Comparison of ENCODE assay signal across 8 mouse cellular contexts in genomic region chr16:38089447-38090170, GRCm38 (mm10). TPM values are rescaled to one million over a fixed set of nuclear protein-coding genes. Genes with fewer than 3 reads are reported as not detected.
DNase-seq lines count a peak whose midpoint lies in the region; ATAC-seq and TF ChIP-seq lines count a peak whose summit lies in the region.

No protein-coding gene starts in this region.

- peak; percentile 56 for TF ChIP-seq POLR2A in heart, adult 2 months (IDR thresholded peaks at IDR 0.05; ENCODE audit: insufficient read depth, low read depth, low read length)

- TF ChIP-seq EP300 in heart, adult 2 months (IDR thresholded peaks at IDR 0.05; ENCODE audit: insufficient read depth, low read depth, low read length): no peak

- peak overlapping the region; percentile 99 for H3K27ac ChIP-seq in heart, adult 2 months
- H3K27ac ChIP-seq in hindbrain, embryonic 13.5 days: peak overlapping the region; percentile 100

- DNase-seq in heart, adult 2 months: no peak
- DNase-seq in heart, adult 8-10 months (ENCODE audit: low spot score): no peak
- DNase-seq in urinary bladder, postnatal 14 days (ENCODE audit: low spot score): peak; percentile 70
- no peak for DNase-seq in urinary bladder, postnatal 36 days (ENCODE audit: low spot score in 2 of 2)
- no peak for DNase-seq in ovary, postnatal 36 days (ENCODE audit: low spot score)
- no peak for DNase-seq in thymus, postnatal 0 days (ENCODE audit: low spot score)

- intact Hi-C loops in heart, adult 2 months (cut with DNase I): loop anchor here (2.0 to 10.0 kb wide), 6 partner anchors 15 to 405 kb away; partner anchors contain the start of genes Cox17, Gm21987, Lrrc58 and Maats1

- H3K36me3 ChIP-seq in heart, adult 2 months (ENCODE audit: control insufficient read depth, insufficient read depth, low read length): peaks cover 12% of the 10 kb centered on the region
- H3K36me3 ChIP-seq in hindbrain, embryonic 13.5 days: no peaks in the 10 kb centered on the region

- no peaks in the 10 kb centered on the region for H3K27me3 ChIP-seq in heart, adult 2 months (ENCODE audit: control insufficient read depth, insufficient read depth, low read length)
- H3K27me3 ChIP-seq in hindbrain, embryonic 13.5 days: no peaks in the 10 kb centered on the region

- no peaks in the 10 kb centered on the region for H3K9me3 ChIP-seq in hindbrain, embryonic 13.5 days

- no peak for TF ChIP-seq CTCF in heart, adult 2 months (IDR thresholded peaks at IDR 0.05)

- ATAC-seq in hindbrain, embryonic 13.5 days (ENCODE audit: low FRiP score): no peak
- ATAC-seq in megakaryocyte progenitor cell, adult 5-6 weeks (replicated peaks; ENCODE audit: poor library complexity): peak; percentile 1

- peak overlapping the region; percentile 77 for H3K4me2 ChIP-seq in hindbrain, embryonic 13.5 days

- H3K4me3 ChIP-seq in heart, adult 2 months: peak overlapping the region; percentile 88
- H3K4me3 ChIP-seq in hindbrain, embryonic 13.5 days: peak overlapping the region; percentile 97

- peaks cover 5% of the 10 kb centered on the region for H3K4me1 ChIP-seq in heart, adult 2 months (ENCODE audit: control insufficient read depth, insufficient read depth, low read length)
- peaks cover 29% of the 10 kb centered on the region for H3K4me1 ChIP-seq in hindbrain, embryonic 13.5 days (replicated peaks)

- H3K79me2 ChIP-seq in heart, adult 2 months (replicated peaks; ENCODE audit: control insufficient read depth, insufficient read depth, low read length): peaks cover 1% of the 10 kb centered on the region

- H3K9ac ChIP-seq in heart, adult 2 months (ENCODE audit: low read depth, low read length): peak overlapping the region; percentile 97
- H3K9ac ChIP-seq in hindbrain, embryonic 13.5 days: peak overlapping the region; percentile 100

- 1% methylated on average over 62 of the region's 76 CpGs for WGBS in heart, adult 2 months
- under 1% methylated on average over 69 of the region's 76 CpGs for WGBS in hindbrain, embryonic 13.5 days

RNA-seq across cellular contexts. Expression of gene Gsk3b, which starts 0.8 kb away (rescaled TPM):
- total RNA-seq in heart, adult 2 months (2021): 10 to 100 TPM; 48.8 to 58.3 TPM
- 9.9 and 21.6 TPM in 2 replicates for polyA plus RNA-seq in heart, adult 2 months (2012; rRNA removed)
- 10 to 100 TPM; 48.8 to 54.3 (median 53.0) TPM for total RNA-seq in heart, adult 8-10 months (2022)
- 156 and 157 TPM in 2 replicates for polyA plus RNA-seq in hindbrain, embryonic 13.5 days (2015; fragmentation: Nextera tagmentation; extraction: Ambion mirVana)
- total RNA-seq in megakaryocyte progenitor cell, adult 5-6 weeks (2015): 43.8 and 49.7 TPM in 2 replicates
- total RNA-seq in megakaryocyte progenitor cell, adult 5-6 weeks (2017): 20.1 and 23.5 TPM in 2 replicates
- 37.9 and 45.6 TPM in 2 replicates for polyA plus RNA-seq in thymus, postnatal 0 days (2015; fragmentation: Nextera tagmentation; extraction: Ambion mirVana)
